Mouse (Mus musculus): Measurements from ENCODE around the gene Kcng3. TPM values are rescaled to one million over a fixed set of nuclear protein-coding genes. Genes with fewer than 3 reads are reported as not detected.

The Kcng3 gene
- polyA plus RNA-seq, 1 experiment from 2014 or later = 0.08 TPM

- H3K9me3 ChIP-seq = no peaks in the 10 kb centered on the region
- H3K4me3 ChIP-seq = no peak overlapping the region
- 0 out of 2 replicates have a peak overlapping the region, but pooled peaks have one; percentile 48 for H3K27ac ChIP-seq
- ATAC-seq (ENCODE audit: low FRiP score) = peak; percentile 79
- no peak overlapping the region for H3K9ac ChIP-seq
- WGBS = 45% methylated on average over 4 of the region's 4 CpGs
- no peaks in the 10 kb centered on the region for H3K36me3 ChIP-seq
- H3K4me1 ChIP-seq (replicated peaks) = peaks cover 29% of the 10 kb centered on the region
- no peak overlapping the region for H3K4me2 ChIP-seq
- H3K27me3 ChIP-seq = no peaks in the 10 kb centered on the region
Observed at GRCm38 (mm10) chr17:83565506-83565905, 66.2 kb downstream of the Kcng3 start.

- no peak overlapping the region for H3K4me3 ChIP-seq
- 64% methylated on average over 12 of the region's 12 CpGs for whole genome bisulfite sequencing
- no peak overlapping the region for H3K9ac ChIP-seq
- no peak for ATAC-seq (ENCODE audit: low FRiP score)
- no peaks in the 10 kb centered on the region for H3K27me3 ChIP-seq
- no peak overlapping the region for H3K4me2 ChIP-seq
- no peaks in the 10 kb centered on the region for H3K9me3 ChIP-seq
- no peaks in the 10 kb centered on the region for H3K36me3 ChIP-seq
- H3K4me1 ChIP-seq (replicated peaks) = peaks cover 29% of the 10 kb centered on the region
- no peak overlapping the region for H3K27ac ChIP-seq
Observed at GRCm38 (mm10) chr17:83564119-83564820, 67.4 kb downstream of the Kcng3 start.

- Histone ChIP-seq H3K36me3 (no peaks in the 10 kb centered on the region), H3K9me3 (no peaks in the 10 kb centered on the region), H3K4me1 (replicated peaks) (peaks cover 29% of the 10 kb centered on the region), H3K9ac (no peak overlapping the region), H3K4me3 (no peak overlapping the region), H3K27me3 (no peaks in the 10 kb centered on the region), H3K4me2 (no peak overlapping the region), H3K27ac (no peak overlapping the region)
- 56% methylated on average over 10 of the region's 10 CpGs for WGBS
- ATAC-seq (ENCODE audit: low FRiP score) = 0 out of 2 replicates have a peak, but pooled peaks have one; percentile 49
Observed at GRCm38 (mm10) chr17:83563703-83564111, 68.0 kb downstream of the Kcng3 start.

- 94% methylated on average over 5 of the region's 5 CpGs for WGBS
Observed at GRCm38 (mm10) chr17:83562153-83563010, 69.3 kb downstream of the Kcng3 start.

GRCm38 (mm10) chr17:83559081-83559480 is 72.6 kb downstream of the Kcng3 start:
- Histone ChIP-seq H3K4me2 (no peak overlapping the region), H3K36me3 (no peaks in the 10 kb centered on the region), H3K9me3 (no peaks in the 10 kb centered on the region), H3K4me1 (replicated peaks) (peaks cover 3% of the 10 kb centered on the region), H3K4me3 (no peak overlapping the region), H3K27me3 (no peaks in the 10 kb centered on the region), H3K27ac (no peak overlapping the region), H3K9ac (no peak overlapping the region)
- no peak for ATAC-seq (ENCODE audit: low FRiP score)
- WGBS = 73% methylated on average over 8 of the region's 8 CpGs

More at GRCm38 (mm10) chr17:83562153-83563010, 69.3 kb downstream of the Kcng3 start:
- Histone ChIP-seq H3K27me3 (no peaks in the 10 kb centered on the region), H3K27ac (no peak overlapping the region), H3K36me3 (no peaks in the 10 kb centered on the region), H3K9me3 (no peaks in the 10 kb centered on the region), H3K9ac (no peak overlapping the region), H3K4me1 (replicated peaks) (peaks cover 25% of the 10 kb centered on the region), H3K4me3 (no peak overlapping the region), H3K4me2 (no peak overlapping the region)
- no peak for ATAC-seq (ENCODE audit: low FRiP score)

GRCm38 (mm10) chr17:83555836-83556235 is 75.9 kb downstream of the Kcng3 start:
- Histone ChIP-seq H3K9ac (no peak overlapping the region), H3K27ac (no peak overlapping the region), H3K9me3 (no peaks in the 10 kb centered on the region), H3K27me3 (no peaks in the 10 kb centered on the region), H3K4me1 (replicated peaks) (no peaks in the 10 kb centered on the region), H3K4me3 (no peak overlapping the region), H3K36me3 (no peaks in the 10 kb centered on the region), H3K4me2 (no peak overlapping the region)
- whole genome bisulfite sequencing = 95% methylated on average over 11 of the region's 11 CpGs
- ATAC-seq (ENCODE audit: low FRiP score) = no peak

GRCm38 (mm10) chr17:83554997-83555396 is 76.7 kb downstream of the Kcng3 start:
- Histone ChIP-seq H3K36me3 (no peaks in the 10 kb centered on the region), H3K4me2 (no peak overlapping the region), H3K27me3 (no peaks in the 10 kb centered on the region), H3K9me3 (no peaks in the 10 kb centered on the region), H3K27ac (no peak overlapping the region), H3K9ac (no peak overlapping the region), H3K4me1 (replicated peaks) (no peaks in the 10 kb centered on the region), H3K4me3 (no peak overlapping the region)
- no peak for ATAC-seq (ENCODE audit: low FRiP score)
- 86% methylated on average over 7 of the region's 7 CpGs for WGBS

GRCm38 (mm10) chr17:83548501-83549233 is 83.0 kb downstream of the Kcng3 start:
- H3K9me3 ChIP-seq = no peaks in the 10 kb centered on the region
- no peak overlapping the region for H3K9ac ChIP-seq
- no peak overlapping the region for H3K4me3 ChIP-seq
- peaks cover 20% of the 10 kb centered on the region for H3K27me3 ChIP-seq
- no peak overlapping the region; the same call in 1 of the 2 replicates for H3K27ac ChIP-seq
- H3K4me2 ChIP-seq = no peak overlapping the region
- H3K4me1 ChIP-seq (replicated peaks) = peaks cover 29% of the 10 kb centered on the region
- 29% methylated on average over 12 of the region's 12 CpGs for WGBS
- no peaks in the 10 kb centered on the region for H3K36me3 ChIP-seq
- no peak for ATAC-seq (ENCODE audit: low FRiP score)

- Histone ChIP-seq H3K9ac (no peak overlapping the region), H3K27me3 (peaks cover 20% of the 10 kb centered on the region), H3K9me3 (no peaks in the 10 kb centered on the region), H3K36me3 (no peaks in the 10 kb centered on the region), H3K4me2 (no peak overlapping the region), H3K27ac (peak overlapping the region; percentile 35; the same call in 1 of the 2 replicates), H3K4me3 (no peak overlapping the region), H3K4me1 (replicated peaks) (peaks cover 29% of the 10 kb centered on the region)
- peak; percentile 52; the same call in 1 of the 2 replicates for ATAC-seq (ENCODE audit: low FRiP score)
- WGBS = 43% methylated on average over 10 of the region's 10 CpGs
Observed at GRCm38 (mm10) chr17:83547145-83547544, 84.5 kb downstream of the Kcng3 start.

- Histone ChIP-seq H3K4me3 (peak overlapping the region; percentile 27), H3K27me3 (peaks cover 20% of the 10 kb centered on the region), H3K27ac (peak overlapping the region; percentile 75), H3K4me2 (peak overlapping the region; percentile 47), H3K36me3 (no peaks in the 10 kb centered on the region), H3K9ac (peak overlapping the region; percentile 43), H3K9me3 (no peaks in the 10 kb centered on the region), H3K4me1 (replicated peaks) (peaks cover 35% of the 10 kb centered on the region)
- peak; percentile 47 for ATAC-seq (ENCODE audit: low FRiP score)
- WGBS = 4% methylated on average over 35 of the region's 35 CpGs
Observed at GRCm38 (mm10) chr17:83545756-83546742, 85.6 kb downstream of the Kcng3 start.

- H3K9ac ChIP-seq = peak overlapping the region; percentile 43; the same call in 1 of the 2 replicates
- WGBS = 73% methylated on average over 6 of the region's 6 CpGs
- H3K4me3 ChIP-seq = peak overlapping the region; percentile 27; the same call in 1 of the 2 replicates
- H3K4me1 ChIP-seq (replicated peaks) = peaks cover 35% of the 10 kb centered on the region
- H3K4me2 ChIP-seq = peak overlapping the region; percentile 47
- no peak for ATAC-seq (ENCODE audit: low FRiP score)
- no peaks in the 10 kb centered on the region for H3K36me3 ChIP-seq
- H3K9me3 ChIP-seq = no peaks in the 10 kb centered on the region
- peak overlapping the region; percentile 75 for H3K27ac ChIP-seq
- H3K27me3 ChIP-seq = peaks cover 20% of the 10 kb centered on the region
Observed at GRCm38 (mm10) chr17:83545259-83545658, 86.4 kb downstream of the Kcng3 start.
